Mouse (Mus musculus): ENCODE measurements around the gene Krtdap. TPM values are rescaled to one million over a fixed set of nuclear protein-coding genes. Genes with fewer than 3 reads are reported as not detected.

Gene Krtdap
- polyA plus RNA-seq, 1 experiment from 2014 or later, result not detected

GRCm38 (mm10) chr7:30796790-30797189, 9.1 kb downstream of the Krtdap start:
- ATAC-seq (ENCODE audit: low FRiP score), result no peak
- H3K27ac ChIP-seq, result no peak overlapping the region
- H3K4me1 ChIP-seq, result no peaks in the 10 kb centered on the region
- no peak overlapping the region for H3K9ac ChIP-seq
- H3K27me3 ChIP-seq, result 0 out of 2 replicates have a peak, but pooled peaks cover 2% of the 10 kb centered on the region
- H3K9me3 ChIP-seq, result peaks cover 7% of the 10 kb centered on the region; the same call in 1 of the 2 replicates
- no peaks in the 10 kb centered on the region for H3K36me3 ChIP-seq (replicated peaks)
- H3K4me2 ChIP-seq, result no peak overlapping the region
- H3K4me3 ChIP-seq (replicated peaks), result no peak overlapping the region
- 100% methylated on average over 1 of the region's 1 CpGs for WGBS

GRCm38 (mm10) chr7:30800653-30801052, 13.0 kb downstream of the Krtdap start:
- Histone ChIP-seq H3K27ac (no peak overlapping the region), H3K4me3 (replicated peaks) (no peak overlapping the region), H3K9ac (no peak overlapping the region), H3K27me3 (no peaks in the 10 kb centered on the region), H3K4me1 (no peaks in the 10 kb centered on the region), H3K36me3 (replicated peaks) (no peaks in the 10 kb centered on the region), H3K9me3 (peaks cover 13% of the 10 kb centered on the region; the same call in 1 of the 2 replicates), H3K4me2 (no peak overlapping the region)
- ATAC-seq (ENCODE audit: low FRiP score), result no peak

- H3K4me3 ChIP-seq (replicated peaks), result no peak overlapping the region
- no peak for ATAC-seq (ENCODE audit: low FRiP score)
- no peaks in the 10 kb centered on the region for H3K36me3 ChIP-seq (replicated peaks)
- H3K27ac ChIP-seq, result no peak overlapping the region
- H3K27me3 ChIP-seq, result no peaks in the 10 kb centered on the region
- peaks cover 13% of the 10 kb centered on the region; the same call in 1 of the 2 replicates for H3K9me3 ChIP-seq
- no peak overlapping the region for H3K9ac ChIP-seq
- H3K4me1 ChIP-seq, result no peaks in the 10 kb centered on the region
- no peak overlapping the region for H3K4me2 ChIP-seq
- 90% methylated on average over 3 of the region's 3 CpGs for WGBS
Measured at GRCm38 (mm10) chr7:30803256-30803655, 15.6 kb downstream of the Krtdap start.

- H3K36me3 ChIP-seq (replicated peaks), result no peaks in the 10 kb centered on the region
- 92% methylated on average over 9 of the region's 9 CpGs for WGBS
- no peak for ATAC-seq (ENCODE audit: low FRiP score)
Measured at GRCm38 (mm10) chr7:30804026-30804715, 16.5 kb downstream of the Krtdap start.

GRCm38 (mm10) chr7:30805924-30806323, 18.2 kb downstream of the Krtdap start:
- H3K9me3 ChIP-seq, result peaks cover 5% of the 10 kb centered on the region; the same call in 1 of the 2 replicates
- H3K27me3 ChIP-seq, result no peaks in the 10 kb centered on the region
- H3K4me1 ChIP-seq, result no peaks in the 10 kb centered on the region
- H3K27ac ChIP-seq, result no peak overlapping the region
- H3K9ac ChIP-seq, result no peak overlapping the region
- 48% methylated on average over 6 of the region's 6 CpGs for WGBS
- no peak overlapping the region for H3K4me2 ChIP-seq
- no peak for ATAC-seq (ENCODE audit: low FRiP score)
- H3K36me3 ChIP-seq (replicated peaks), result no peaks in the 10 kb centered on the region
- no peak overlapping the region for H3K4me3 ChIP-seq (replicated peaks)

More at GRCm38 (mm10) chr7:30804026-30804715, 16.5 kb downstream of the Krtdap start:
- Histone ChIP-seq H3K4me2 (no peak overlapping the region), H3K27me3 (no peaks in the 10 kb centered on the region), H3K4me1 (no peaks in the 10 kb centered on the region), H3K27ac (no peak overlapping the region), H3K4me3 (replicated peaks) (no peak overlapping the region), H3K9ac (no peak overlapping the region), H3K9me3 (peaks cover 13% of the 10 kb centered on the region; the same call in 1 of the 2 replicates)

GRCm38 (mm10) chr7:30810319-30810718, 22.6 kb downstream of the Krtdap start:
- Histone ChIP-seq H3K36me3 (replicated peaks) (no peaks in the 10 kb centered on the region), H3K4me1 (no peaks in the 10 kb centered on the region), H3K4me2 (no peak overlapping the region), H3K9me3 (no peaks in the 10 kb centered on the region), H3K27ac (no peak overlapping the region), H3K27me3 (no peaks in the 10 kb centered on the region), H3K9ac (no peak overlapping the region), H3K4me3 (replicated peaks) (no peak overlapping the region)
- WGBS, result 56% methylated on average over 6 of the region's 6 CpGs
- no peak for ATAC-seq (ENCODE audit: low FRiP score)

- H3K4me1 ChIP-seq, result no peaks in the 10 kb centered on the region
- 67% methylated on average over 9 of the region's 9 CpGs for WGBS
- no peak overlapping the region for H3K4me2 ChIP-seq
- H3K27me3 ChIP-seq, result no peaks in the 10 kb centered on the region
- H3K27ac ChIP-seq, result no peak overlapping the region
- no peaks in the 10 kb centered on the region for H3K36me3 ChIP-seq (replicated peaks)
- no peak overlapping the region for H3K9ac ChIP-seq
- H3K9me3 ChIP-seq, result no peaks in the 10 kb centered on the region
- no peak overlapping the region for H3K4me3 ChIP-seq (replicated peaks)
- ATAC-seq (ENCODE audit: low FRiP score), result no peak
Measured at GRCm38 (mm10) chr7:30811757-30812290, 24.1 kb downstream of the Krtdap start.

GRCm38 (mm10) chr7:30812291-30812807, 24.7 kb downstream of the Krtdap start:
- no peak for ATAC-seq (ENCODE audit: low FRiP score)
- no peaks in the 10 kb centered on the region for H3K4me1 ChIP-seq
- H3K9me3 ChIP-seq, result no peaks in the 10 kb centered on the region
- no peak overlapping the region for H3K27ac ChIP-seq
- no peaks in the 10 kb centered on the region for H3K36me3 ChIP-seq (replicated peaks)
- 72% methylated on average over 6 of the region's 6 CpGs for WGBS
- no peaks in the 10 kb centered on the region for H3K27me3 ChIP-seq
- no peak overlapping the region for H3K4me2 ChIP-seq
- H3K9ac ChIP-seq, result no peak overlapping the region
- no peak overlapping the region for H3K4me3 ChIP-seq (replicated peaks)

GRCm38 (mm10) chr7:30820131-30820530, 32.4 kb downstream of the Krtdap start:
- Histone ChIP-seq H3K27ac (no peak overlapping the region), H3K9ac (no peak overlapping the region), H3K9me3 (no peaks in the 10 kb centered on the region), H3K4me2 (no peak overlapping the region), H3K4me1 (no peaks in the 10 kb centered on the region), H3K4me3 (replicated peaks) (no peak overlapping the region), H3K27me3 (no peaks in the 10 kb centered on the region), H3K36me3 (replicated peaks) (no peaks in the 10 kb centered on the region)
- ATAC-seq (ENCODE audit: low FRiP score), result no peak
- 80% methylated on average over 6 of the region's 6 CpGs for WGBS

GRCm38 (mm10) chr7:30820854-30821445, 33.3 kb downstream of the Krtdap start:
- Histone ChIP-seq H3K4me1 (no peaks in the 10 kb centered on the region), H3K36me3 (replicated peaks) (no peaks in the 10 kb centered on the region), H3K4me3 (replicated peaks) (no peak overlapping the region), H3K9me3 (no peaks in the 10 kb centered on the region), H3K4me2 (no peak overlapping the region), H3K9ac (no peak overlapping the region), H3K27ac (no peak overlapping the region), H3K27me3 (no peaks in the 10 kb centered on the region)
- 71% methylated on average over 7 of the region's 7 CpGs for WGBS
- ATAC-seq (ENCODE audit: low FRiP score), result no peak

GRCm38 (mm10) chr7:30821532-30821931, 33.8 kb downstream of the Krtdap start:
- Histone ChIP-seq H3K27ac (no peak overlapping the region), H3K4me3 (replicated peaks) (no peak overlapping the region), H3K9ac (no peak overlapping the region), H3K4me1 (no peaks in the 10 kb centered on the region), H3K27me3 (no peaks in the 10 kb centered on the region), H3K36me3 (replicated peaks) (no peaks in the 10 kb centered on the region), H3K4me2 (no peak overlapping the region), H3K9me3 (no peaks in the 10 kb centered on the region)
- 72% methylated on average over 5 of the region's 5 CpGs for WGBS
- ATAC-seq (ENCODE audit: low FRiP score), result no peak

- Histone ChIP-seq H3K4me2 (no peak within 1 kb of the TSS), H3K4me3 (replicated peaks) (no peak within 1 kb of the TSS), H3K36me3 (replicated peaks) (no peaks in the 10 kb centered on the region), H3K4me1 (no peaks in the 10 kb centered on the region), H3K27ac (no peak within 1 kb of the TSS), H3K9me3 (no peaks in the 10 kb centered on the region), H3K27me3 (no peaks in the 10 kb centered on the region), H3K9ac (no peak within 1 kb of the TSS)
- no peak for ATAC-seq (ENCODE audit: low FRiP score)
- WGBS, result 88% methylated on average over 18 of the region's 18 CpGs
Measured at GRCm38 (mm10) chr7:30823675-30824074, 36.0 kb downstream of the Krtdap start, which contains the start of gene Ffar2. Gene Ffar2, minus strand, starts transcription at chr7:30823775.

All from forebrain, embryonic 12.5 days (tissue).